In genomic region chr17:27257345-27257744, GRCm38 (mm10) we compare ENCODE assay signal across 10 mouse cellular contexts. TPM values are rescaled to one million over a fixed set of nuclear protein-coding genes. Genes with fewer than 3 reads are reported as not detected.
A peak's percentile ranks its signal among the peaks of the same experiment; 100 is the strongest.
DNase-seq lines count a peak whose midpoint lies in the region; ATAC-seq lines count a peak whose summit lies in the region.
"Had no signal": no experiment of that assay in that cellular context is flagged by ENCODE, and none has a peak within 500 bp of the region (broad histone marks: within the 10 kb centered on the region; RNA-seq: fewer than 3 reads in every experiment).

No protein-coding gene starts in this region.

- H3K9ac ChIP-seq in heart, embryonic 11.5 days (ENCODE audit: low read depth, low read length): no peak overlapping the region
- no peak overlapping the region for H3K9ac ChIP-seq in neural tube, embryonic 11.5 days (ENCODE audit: low read length)
- H3K9ac ChIP-seq: limb, embryonic 13.5 days had no signal

- intact Hi-C loops in heart, postnatal 25 days (cut with DNase I): loop anchor here (5.0 kb wide), 1 partner anchor 265 kb away; the partner anchor contains the start of gene Grm4

- no peak overlapping the region for H3K27ac ChIP-seq in heart, embryonic 11.5 days (ENCODE audit: low read depth, low read length)
- no peak overlapping the region for H3K27ac ChIP-seq in neural tube, embryonic 11.5 days (ENCODE audit: low read depth, low read length)
- H3K27ac ChIP-seq: limb, embryonic 13.5 days had no signal

- H3K4me1 ChIP-seq in heart, embryonic 11.5 days (ENCODE audit: control insufficient read depth, insufficient read depth, low read length): no peaks in the 10 kb centered on the region
- peaks cover 8% of the 10 kb centered on the region for H3K4me1 ChIP-seq in neural tube, embryonic 11.5 days (ENCODE audit: control insufficient read depth, insufficient read depth, low read length)
- H3K4me1 ChIP-seq: limb, embryonic 13.5 days had no signal

- H3K9me3 ChIP-seq in heart, embryonic 11.5 days (replicated peaks; ENCODE audit: control insufficient read depth, low read length): no peaks in the 10 kb centered on the region
- no peaks in the 10 kb centered on the region for H3K9me3 ChIP-seq in neural tube, embryonic 11.5 days (ENCODE audit: control insufficient read depth, low read length)
- H3K9me3 ChIP-seq: limb, embryonic 13.5 days had no signal

- DNase-seq in adrenal gland, postnatal 10 days: peak; percentile 56
- no peak for DNase-seq in adrenal gland, adult 2 months
- peak; percentile 5 for DNase-seq in heart, postnatal 25 days (ENCODE audit: low spot score)
- DNase-seq in neural tube, embryonic 11.5 days (ENCODE audit: low spot score): peak; percentile 24
- no peak for DNase-seq in neural tube, embryonic 10.5 days (ENCODE audit: extremely low spot score, low spot score)
- DNase-seq in retina, embryonic 14.5 days (ENCODE audit: low spot score): peak; percentile 43
- no peak for DNase-seq in ovary, adult 18-20 months (ENCODE audit: low spot score)

- H3K4me3 ChIP-seq in heart, embryonic 11.5 days (ENCODE audit: low read depth, low read length): no peak overlapping the region
- H3K4me3 ChIP-seq in neural tube, embryonic 11.5 days (ENCODE audit: low read depth, low read length): no peak overlapping the region
- H3K4me3 ChIP-seq: limb, embryonic 13.5 days had no signal

- no peak overlapping the region for H3K4me2 ChIP-seq in heart, embryonic 11.5 days
- no peak overlapping the region for H3K4me2 ChIP-seq in neural tube, embryonic 11.5 days (ENCODE audit: low read depth)
- H3K4me2 ChIP-seq: limb, embryonic 13.5 days had no signal

- H3K27me3 ChIP-seq in heart, embryonic 11.5 days (ENCODE audit: control insufficient read depth, insufficient read depth, low read length): no peaks in the 10 kb centered on the region
- no peaks in the 10 kb centered on the region for H3K27me3 ChIP-seq in neural tube, embryonic 11.5 days (ENCODE audit: control insufficient read depth, insufficient read depth, low read length)

- ATAC-seq in heart, embryonic 11.5 days (replicated peaks; ENCODE audit: insufficient number of reproducible peaks, low FRiP score, low TSS enrichment): no peak
- ATAC-seq in neural tube, embryonic 11.5 days (ENCODE audit: insufficient read depth, low FRiP score, low TSS enrichment): no peak
- ATAC-seq: hindbrain, embryonic 16.5 days had no signal

- H3K36me3 ChIP-seq in heart, embryonic 11.5 days (ENCODE audit: control insufficient read depth, insufficient read depth, low read length): no peaks in the 10 kb centered on the region
- no peaks in the 10 kb centered on the region for H3K36me3 ChIP-seq in neural tube, embryonic 11.5 days (ENCODE audit: control insufficient read depth, insufficient read depth, low read length)
- H3K36me3 ChIP-seq: limb, embryonic 13.5 days had no signal

- 38% methylated on average over 7 of the region's 7 CpGs for WGBS in heart, embryonic 11.5 days (ENCODE audit: insufficient replicate concordance)
- 46% methylated on average over 7 of the region's 7 CpGs for WGBS in neural tube, embryonic 11.5 days

RNA-seq across cellular contexts. Expression of gene Lemd2, which starts 53.1 kb away (rescaled TPM):
- 10 to 100 TPM; 42.5 to 51.3 TPM for total RNA-seq in adrenal gland, postnatal 10 days (2021)
- total RNA-seq in adrenal gland, adult 2 months (2021): 10 to 100 TPM; 53.3 to 56.3 TPM
- 152 and 185 TPM in 2 replicates for polyA plus RNA-seq in adrenal gland, adult 2 months (2012; rRNA removed)
- total RNA-seq in heart, postnatal 25 days (2021): 10 to 100 TPM; 28.8 to 29.4 TPM
- polyA plus RNA-seq in heart, embryonic 11.5 days (2014; fragmentation: Nextera tagmentation; extraction: Ambion mirVana): 6.7 and 8.4 TPM in 2 replicates
- 15.9 and 17.9 TPM in 2 replicates for polyA plus RNA-seq in neural tube, embryonic 11.5 days (2014; fragmentation: Nextera tagmentation; extraction: Ambion mirVana)

Comparison
In these comparisons a context has a peak if more than half of its experiments do, and no peak if none do; other contexts are left out.
1. DNase-seq: peak in adrenal gland, postnatal 10 days (single experiment), heart, postnatal 25 days (single experiment), neural tube, embryonic 11.5 days (single experiment) and retina, embryonic 14.5 days (single experiment); none in adrenal gland, adult 2 months (single experiment), neural tube, embryonic 10.5 days (single experiment) and ovary, adult 18-20 months (single experiment).